Mouse (Mus musculus) testis, adult 2 months (tissue): ENCODE results near the gene Tnrc6b.

Experiments used
- CTCF ChIP-seq: fragments of 200-500 bp; IDR thresholded peaks from 2 replicates; pipeline ENCODE4 v1.5.1; 2012; ENCODE audit warnings: low read depth, mild to moderate bottlenecking, inconsistent platforms, low read length, moderate library complexity; ENCODE audit not compliant: control insufficient read depth, insufficient read depth, insufficient replicate concordance
- POLR2A ChIP-seq: fragments of 200-500 bp; IDR thresholded peaks from 2 replicates; pipeline ENCODE4 v1.6.1; 2012; ENCODE audit warnings: low read depth, mild to moderate bottlenecking, inconsistent platforms, low read length, moderate library complexity; ENCODE audit not compliant: control insufficient read depth

DNA sequence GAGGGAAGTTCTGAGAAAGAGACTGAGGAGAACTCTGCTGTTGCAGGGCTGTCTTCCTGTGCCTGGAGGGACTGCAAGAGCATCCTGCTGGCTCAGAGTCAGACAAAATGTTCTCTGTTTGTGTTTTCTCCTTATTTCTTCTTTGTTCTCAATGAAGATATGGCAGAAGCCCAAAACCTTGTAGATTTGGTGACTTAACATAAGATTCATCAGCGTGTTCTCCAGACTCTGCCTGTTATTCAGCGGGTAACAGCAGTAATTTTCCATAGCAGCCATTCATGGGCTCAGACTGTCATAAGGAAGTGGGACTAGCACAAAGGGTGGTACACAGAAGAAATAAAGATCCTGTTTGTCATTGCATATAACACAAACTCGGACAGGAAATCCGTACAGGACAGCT, 268.5 kb downstream of the Tnrc6b start:
- TF ChIP-seq POLR2A (no peak), CTCF (no peak)
